Mouse (Mus musculus) embryonic fibroblast, embryonic 13.5 days (primary cell): Measurements from ENCODE around the gene Tesmin.

ENCODE experiments used
- CTCF ChIP-seq: IDR thresholded peaks from 2 replicates; pipeline ENCODE4 v1.5.1; 2011; ENCODE audit warnings: mild to moderate bottlenecking, control low read depth, low read length, moderate library complexity, borderline replicate concordance; ENCODE audit not compliant: insufficient read depth
- POLR2A ChIP-seq: IDR thresholded peaks from 2 replicates; pipeline ENCODE4 v1.6.1; 2011; ENCODE audit warnings: low read depth, mild to moderate bottlenecking, control low read depth, low read length, moderate library complexity

- TF ChIP-seq CTCF, result no peak
- TF ChIP-seq POLR2A, result no peak
Measured at GRCm38 (mm10) chr19:3400057-3400456, 11.4 kb downstream of the Tesmin start.
